Mouse (Mus musculus) embryonic facial prominence, embryonic 14.5 days (tissue): ENCODE data around the gene Maats1. TPM values are rescaled to one million over a fixed set of nuclear protein-coding genes. Genes with fewer than 3 reads are reported as not detected.

ENCODE experiments used
- ATAC-seq: fragments of 200-750 bp; cut with Nextera tagmentation; 2 replicates; pipeline ENCODE4 v1.8.0; 2017; ENCODE audit warnings: low read depth, moderate number of reproducible peaks, moderate TSS enrichment
- DNase-seq: peaks from one replicate; pipeline ENCODE4 v3.0.0-alpha.2; 2015; ENCODE audit warnings: low spot score
- H3K27ac ChIP-seq: fragments of 300-500 bp; sonication (generic); replicated peaks from 2 replicates; pipeline ENCODE4 v1.5.1; 2014; ENCODE audit warnings: low read depth, mild to moderate bottlenecking, low read length, moderate library complexity
- H3K27me3 ChIP-seq: fragments of 300-500 bp; sonication (generic); replicated peaks from 2 replicates; pipeline ENCODE4 v1.6.1; 2014; ENCODE audit warnings: low read length; ENCODE audit not compliant: control insufficient read depth, insufficient read depth
- H3K36me3 ChIP-seq: fragments of 300-500 bp; sonication (generic); 2 replicates; pipeline ENCODE4 v1.6.1; 2014; ENCODE audit warnings: low read length, mixed read lengths; ENCODE audit not compliant: control insufficient read depth, insufficient read depth
- H3K4me1 ChIP-seq: fragments of 300-500 bp; sonication (generic); 2 replicates; pipeline ENCODE4 v1.6.1; 2014; ENCODE audit warnings: antibody characterized with exemption, low read length; ENCODE audit not compliant: control insufficient read depth, insufficient read depth
- H3K4me2 ChIP-seq: fragments of 300-500 bp; sonication (generic); 2 replicates; pipeline ENCODE4 v1.6.1; 2014; ENCODE audit warnings: low read depth, mild to moderate bottlenecking, low read length, moderate library complexity, mixed read lengths
- H3K4me3 ChIP-seq: fragments of 300-500 bp; sonication (generic); 2 replicates; pipeline ENCODE4 v1.5.1; 2014; ENCODE audit warnings: low read depth, mild to moderate bottlenecking, low read length
- H3K9ac ChIP-seq: fragments of 300-500 bp; sonication (generic); 2 replicates; pipeline ENCODE4 v1.6.1; 2014; ENCODE audit warnings: low read depth, mild to moderate bottlenecking, low read length, moderate library complexity, mixed read lengths
- H3K9me3 ChIP-seq: fragments of 300-500 bp; sonication (generic); 2 replicates; pipeline ENCODE4 v1.6.1; 2016; ENCODE audit warnings: low read length; ENCODE audit not compliant: control insufficient read depth
- WGBS: fragments of 180-500 bp; shearing (Covaris S2); extraction: QIAGEN DNeasy Blood & Tissue Kit; methylation state at CpG from one replicate; pipeline ENCODE4 v1.1.7; 2014; 5-methylcytosine and 5-hydroxymethylcytosine counted together
- polyA plus RNA-seq: library from polyadenylated mRNA; unstranded; fragments of >200 nt; fragmentation: Nextera tagmentation; extraction: Ambion mirVana; gene quantifications from 2 replicates; pipeline ENCODE4 v1.2.1, GENCODE M21; 2014

Gene Maats1
- polyA plus RNA-seq, 1 experiment from 2014 or later = 1.8 TPM

- ATAC-seq = no peak
- Histone ChIP-seq H3K36me3 (no peaks in the 10 kb centered on the region), H3K4me1 (peaks cover 13% of the 10 kb centered on the region), H3K9me3 (no peaks in the 10 kb centered on the region), H3K4me2 (no peak overlapping the region), H3K9ac (no peak overlapping the region), H3K4me3 (no peak overlapping the region), H3K27ac (no peak overlapping the region), H3K27me3 (no peaks in the 10 kb centered on the region)
- 93% methylated on average over 3 of the region's 3 CpGs for WGBS
- DNase-seq = no peak
Observed at GRCm38 (mm10) chr16:38379926-38380325, 38.0 kb upstream of the Maats1 start.

GRCm38 (mm10) chr16:38379493-38379892 lies 37.5 kb upstream of the Maats1 start:
- no peak for ATAC-seq
- WGBS = 51% methylated on average over 3 of the region's 3 CpGs

GRCm38 (mm10) chr16:38379088-38379487 lies 37.1 kb upstream of the Maats1 start:
- Histone ChIP-seq H3K9me3 (no peaks in the 10 kb centered on the region), H3K4me2 (no peak overlapping the region), H3K4me1 (peaks cover 13% of the 10 kb centered on the region), H3K27me3 (no peaks in the 10 kb centered on the region), H3K9ac (no peak overlapping the region), H3K36me3 (no peaks in the 10 kb centered on the region), H3K27ac (no peak overlapping the region), H3K4me3 (no peak overlapping the region)
- ATAC-seq (no peak), DNase-seq (no peak)
- 22% methylated on average over 6 of the region's 6 CpGs for WGBS

More at GRCm38 (mm10) chr16:38379493-38379892, 37.5 kb upstream of the Maats1 start:
- Histone ChIP-seq H3K27me3 (no peaks in the 10 kb centered on the region), H3K36me3 (no peaks in the 10 kb centered on the region), H3K4me1 (peaks cover 13% of the 10 kb centered on the region), H3K4me2 (no peak overlapping the region), H3K27ac (no peak overlapping the region), H3K9ac (no peak overlapping the region), H3K4me3 (no peak overlapping the region), H3K9me3 (no peaks in the 10 kb centered on the region)
- no peak for DNase-seq

GRCm38 (mm10) chr16:38378591-38378990 lies 36.6 kb upstream of the Maats1 start:
- Histone ChIP-seq H3K4me2 (no peak overlapping the region), H3K27me3 (no peaks in the 10 kb centered on the region), H3K4me3 (no peak overlapping the region), H3K9ac (no peak overlapping the region), H3K4me1 (peaks cover 13% of the 10 kb centered on the region), H3K9me3 (no peaks in the 10 kb centered on the region), H3K27ac (no peak overlapping the region), H3K36me3 (no peaks in the 10 kb centered on the region)
- DNase-seq = no peak
- no peak for ATAC-seq
- WGBS = 63% methylated on average over 6 of the region's 6 CpGs

GRCm38 (mm10) chr16:38377546-38377945 lies 35.6 kb upstream of the Maats1 start:
- Histone ChIP-seq H3K9me3 (no peaks in the 10 kb centered on the region), H3K27ac (no peak overlapping the region), H3K36me3 (no peaks in the 10 kb centered on the region), H3K9ac (no peak overlapping the region), H3K4me2 (no peak overlapping the region), H3K4me1 (peaks cover 13% of the 10 kb centered on the region), H3K4me3 (no peak overlapping the region), H3K27me3 (no peaks in the 10 kb centered on the region)
- DNase-seq = no peak
- ATAC-seq = no peak
- WGBS = 81% methylated on average over 6 of the region's 6 CpGs

- H3K9ac ChIP-seq = peak overlapping the region; percentile 58
- ATAC-seq (0 out of 2 replicates have a peak, but pooled peaks have one; percentile 41), DNase-seq (no peak)
- H3K4me1 ChIP-seq = peaks cover 13% of the 10 kb centered on the region
- peak overlapping the region; percentile 28 for H3K4me3 ChIP-seq
- H3K27me3 ChIP-seq = no peaks in the 10 kb centered on the region
- H3K27ac ChIP-seq = peak overlapping the region; percentile 77
- H3K36me3 ChIP-seq = no peaks in the 10 kb centered on the region
- 42% methylated on average over 8 of the region's 8 CpGs for WGBS
- peak overlapping the region; percentile 56 for H3K4me2 ChIP-seq
- no peaks in the 10 kb centered on the region for H3K9me3 ChIP-seq
Observed at GRCm38 (mm10) chr16:38376841-38377249, 34.9 kb upstream of the Maats1 start.

- H3K27me3 ChIP-seq = no peaks in the 10 kb centered on the region
- peak; percentile 89 for ATAC-seq
- no peaks in the 10 kb centered on the region for H3K9me3 ChIP-seq
- peak overlapping the region; percentile 28 for H3K4me3 ChIP-seq
- H3K4me1 ChIP-seq = peaks cover 13% of the 10 kb centered on the region
- H3K36me3 ChIP-seq = no peaks in the 10 kb centered on the region
- H3K4me2 ChIP-seq = peak overlapping the region; percentile 56
- peak; percentile 83 for DNase-seq
- H3K27ac ChIP-seq = peak overlapping the region; percentile 77
- H3K9ac ChIP-seq = peak overlapping the region; percentile 58
- 23% methylated on average over 16 of the region's 17 CpGs for WGBS
Observed at GRCm38 (mm10) chr16:38376163-38376840, 34.4 kb upstream of the Maats1 start.

- no peaks in the 10 kb centered on the region for H3K36me3 ChIP-seq
- no peaks in the 10 kb centered on the region for H3K27me3 ChIP-seq
- H3K9me3 ChIP-seq = no peaks in the 10 kb centered on the region
- DNase-seq = no peak
- no peak overlapping the region for H3K4me2 ChIP-seq
- no peak overlapping the region for H3K9ac ChIP-seq
- no peak overlapping the region for H3K4me3 ChIP-seq
- H3K27ac ChIP-seq = no peak overlapping the region
- no peak for ATAC-seq
- WGBS = 85% methylated on average over 7 of the region's 7 CpGs
- H3K4me1 ChIP-seq = peaks cover 13% of the 10 kb centered on the region
Observed at GRCm38 (mm10) chr16:38375182-38375581, 33.2 kb upstream of the Maats1 start.
